Comparison of ENCODE assay signal across 8 mouse cellular contexts in the genomic region with DNA sequence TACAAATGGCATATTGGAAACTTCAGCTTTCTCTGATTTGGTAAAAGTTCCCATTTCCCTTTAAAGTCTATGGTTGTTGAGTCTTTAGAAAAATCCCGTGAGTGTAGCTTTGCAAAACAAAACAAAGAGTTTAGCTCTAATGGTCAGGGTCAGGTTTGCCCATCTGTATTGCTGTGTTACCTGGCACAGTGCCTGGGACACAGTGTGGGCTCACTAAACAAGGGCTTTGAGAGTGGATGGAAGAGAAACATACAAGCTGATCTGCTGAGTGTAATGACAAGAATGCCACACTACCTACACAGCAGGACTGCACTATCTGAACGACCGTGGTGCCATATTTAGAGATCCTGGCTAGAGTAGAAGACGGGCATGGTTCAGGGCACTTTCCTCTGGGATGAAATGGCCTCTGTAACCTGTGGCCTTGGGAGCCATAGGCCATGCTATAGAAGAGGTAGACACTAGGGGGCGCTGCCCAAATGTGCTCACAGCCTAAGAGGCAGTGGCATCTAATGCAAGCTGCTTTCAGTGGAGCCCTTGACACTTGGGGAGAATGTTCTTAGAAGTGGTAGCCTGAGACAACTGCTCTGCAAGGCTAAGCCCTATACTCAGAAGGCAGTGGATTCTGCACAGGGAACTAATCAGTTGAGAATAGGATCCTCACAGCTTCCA. TPM values are rescaled to one million over a fixed set of nuclear protein-coding genes. Genes with fewer than 3 reads are reported as not detected.
DNase-seq lines count a peak whose midpoint lies in the region; ATAC-seq and TF ChIP-seq lines count a peak whose summit lies in the region.

No protein-coding gene starts in this region.

- no peaks in the 10 kb centered on the region for H3K36me3 ChIP-seq in kidney, embryonic 16.5 days (ENCODE audit: insufficient read depth, low read length)
- H3K36me3 ChIP-seq in E14TG2a.4 (ENCODE audit: insufficient read depth, low read length): no peaks in the 10 kb centered on the region

- no peaks in the 10 kb centered on the region for H3K9me3 ChIP-seq in kidney, embryonic 16.5 days (ENCODE audit: low read length)
- no peaks in the 10 kb centered on the region for H3K9me3 ChIP-seq in E14TG2a.4 (ENCODE audit: low read length)

- H3K9ac ChIP-seq in kidney, embryonic 16.5 days (replicated peaks; ENCODE audit: low read length): no peak overlapping the region

- TF ChIP-seq POLR2A in bone marrow macrophage, adult 2 months (IDR thresholded peaks at IDR 0.05; ENCODE audit: borderline replicate concordance, low read depth, low read length): no peak

- 53% methylated on average over 5 of the region's 5 CpGs for WGBS in kidney, embryonic 16.5 days

- H3K4me1 ChIP-seq in kidney, embryonic 16.5 days (ENCODE audit: insufficient read depth, low read length): no peaks in the 10 kb centered on the region
- H3K4me1 ChIP-seq in E14TG2a.4 (replicated peaks; ENCODE audit: low read depth, low read length): no peaks in the 10 kb centered on the region
- no peaks in the 10 kb centered on the region for H3K4me1 ChIP-seq in bone marrow macrophage, adult 2 months (ENCODE audit: control insufficient read depth, insufficient read depth, low read length)

- H3K4me2 ChIP-seq in kidney, embryonic 16.5 days (replicated peaks; ENCODE audit: low read depth, low read length): no peak overlapping the region

- no peak overlapping the region for H3K27ac ChIP-seq in kidney, embryonic 16.5 days (ENCODE audit: low read length)
- no peak overlapping the region for H3K27ac ChIP-seq in bone marrow macrophage, adult 2 months (ENCODE audit: insufficient read depth, low read depth, low read length)

- DNase-seq in kidney, adult 18-20 months: peak; percentile 8
- peak; percentile 31 for DNase-seq in lung, postnatal 14 days
- peak; percentile 11 to 49 for DNase-seq in thymus, postnatal 10 days (ENCODE audit: low spot score in 2 of 2)
- no peak for DNase-seq in heart, adult 11 months

- peak; percentile 79 for TF ChIP-seq CTCF in E14TG2a.4 (conservative IDR thresholded peaks at IDR 0.05; ENCODE audit: low read length)
- TF ChIP-seq CTCF in bone marrow macrophage, adult 2 months (IDR thresholded peaks at IDR 0.05; ENCODE audit: low read depth, low read length): peak; percentile 56; the same call in 1 of the 2 replicates

- no peaks in the 10 kb centered on the region for H3K27me3 ChIP-seq in kidney, embryonic 16.5 days (ENCODE audit: insufficient read depth, low read length)
- H3K27me3 ChIP-seq in E14TG2a.4 (ENCODE audit: insufficient read depth, low read length): peaks cover 42% of the 10 kb centered on the region

- H3K4me3 ChIP-seq in kidney, embryonic 16.5 days (ENCODE audit: low read length): no peak overlapping the region
- H3K4me3 ChIP-seq in E14TG2a.4 (replicated peaks; ENCODE audit: low read length): no peak overlapping the region
- H3K4me3 ChIP-seq in bone marrow macrophage, adult 2 months (ENCODE audit: insufficient read depth, low read length): no peak overlapping the region

- ATAC-seq in kidney, embryonic 16.5 days (ENCODE audit: low FRiP score, low TSS enrichment): no peak
- peak; percentile 53; the same call in 1 of the 2 replicates for ATAC-seq in granulocyte monocyte progenitor cell, adult 5-6 weeks (replicated peaks; ENCODE audit: poor library complexity, severe bottlenecking)

RNA-seq across cellular contexts. Expression of a gene that starts 28.3 kb away (rescaled TPM):
- 25.2 and 28.2 TPM in 2 replicates for polyA plus RNA-seq in kidney, embryonic 16.5 days (2015; fragmentation: Nextera tagmentation; extraction: Ambion mirVana)
- not detected in 2 replicates for polyA plus RNA-seq in bone marrow macrophage, adult 2 months (2012; ENCODE audit: insufficient read depth, insufficient read length, missing spikeins)
- total RNA-seq in granulocyte monocyte progenitor cell, adult 5-6 weeks (2014; fragmentation: Nextera tagmentation): not detected in 2 replicates
- total RNA-seq in granulocyte monocyte progenitor cell, adult 5-6 weeks (2017): not detected in 2 replicates

Comparison
In these comparisons a context has a peak if more than half of its experiments do, and no peak if none do; other contexts are left out.
1. RNA of a gene that starts 28.3 kb away (polyA plus RNA-seq): 25.2 to 28.2 TPM in kidney, embryonic 16.5 days; not detected in bone marrow macrophage, adult 2 months; every median in the first group is over 10 times any median in the second.